Mouse (Mus musculus) spleen, postnatal 4 days (tissue): ENCODE measurements around the gene Tenm4.

Source experiments
- DNase-seq, 2 experiments: peaks; one replicate each; pipeline ENCODE4 v3.0.0; 2022; ENCODE audit warnings: low spot score in 2 of 2

The Tenm4 gene

GRCm38 (mm10) chr7:96525344-96525743 is 354.3 kb downstream of the Tenm4 start:
- DNase-seq = no peak

GRCm38 (mm10) chr7:96530571-96531426 is 359.8 kb downstream of the Tenm4 start:
- DNase-seq = no peak

- no peak for DNase-seq
Observed at GRCm38 (mm10) chr7:96531954-96532737, 361.1 kb downstream of the Tenm4 start.

GRCm38 (mm10) chr7:96532804-96533400 is 361.9 kb downstream of the Tenm4 start:
- no peak for DNase-seq

- DNase-seq = no peak
Observed at GRCm38 (mm10) chr7:96536313-96536880, 365.4 kb downstream of the Tenm4 start.

GRCm38 (mm10) chr7:96539248-96540034 is 368.4 kb downstream of the Tenm4 start:
- no peak for DNase-seq

- no peak for DNase-seq
Observed at GRCm38 (mm10) chr7:96540458-96541096, 369.5 kb downstream of the Tenm4 start.

GRCm38 (mm10) chr7:96545979-96546378 is 374.9 kb downstream of the Tenm4 start:
- DNase-seq = no peak

GRCm38 (mm10) chr7:96551809-96552208 is 380.8 kb downstream of the Tenm4 start:
- no peak for DNase-seq

GRCm38 (mm10) chr7:96552292-96552860 is 381.3 kb downstream of the Tenm4 start:
- DNase-seq = no peak

- peak in 1 of 2 experiments; percentile 63 for DNase-seq
Observed at GRCm38 (mm10) chr7:96554277-96554690, 383.2 kb downstream of the Tenm4 start.

GRCm38 (mm10) chr7:96555294-96555693 is 384.2 kb downstream of the Tenm4 start:
- no peak for DNase-seq

GRCm38 (mm10) chr7:96556756-96557155 is 385.7 kb downstream of the Tenm4 start:
- no peak for DNase-seq

GRCm38 (mm10) chr7:96562890-96563289 is 391.8 kb downstream of the Tenm4 start:
- no peak for DNase-seq

- DNase-seq = no peak
Observed at GRCm38 (mm10) chr7:96563329-96564065, 392.5 kb downstream of the Tenm4 start.

GRCm38 (mm10) chr7:96565806-96566205 is 394.8 kb downstream of the Tenm4 start:
- no peak for DNase-seq

GRCm38 (mm10) chr7:96566260-96566659 is 395.2 kb downstream of the Tenm4 start:
- DNase-seq = no peak

- no peak for DNase-seq
Observed at GRCm38 (mm10) chr7:96568034-96568433, 397.0 kb downstream of the Tenm4 start.

GRCm38 (mm10) chr7:96570965-96571364 is 399.9 kb downstream of the Tenm4 start:
- no peak for DNase-seq

- no peak for DNase-seq
Observed at GRCm38 (mm10) chr7:96572995-96573394, 401.9 kb downstream of the Tenm4 start.
